Mouse (Mus musculus): Measurements from ENCODE around the gene Nr4a1.

DNA sequence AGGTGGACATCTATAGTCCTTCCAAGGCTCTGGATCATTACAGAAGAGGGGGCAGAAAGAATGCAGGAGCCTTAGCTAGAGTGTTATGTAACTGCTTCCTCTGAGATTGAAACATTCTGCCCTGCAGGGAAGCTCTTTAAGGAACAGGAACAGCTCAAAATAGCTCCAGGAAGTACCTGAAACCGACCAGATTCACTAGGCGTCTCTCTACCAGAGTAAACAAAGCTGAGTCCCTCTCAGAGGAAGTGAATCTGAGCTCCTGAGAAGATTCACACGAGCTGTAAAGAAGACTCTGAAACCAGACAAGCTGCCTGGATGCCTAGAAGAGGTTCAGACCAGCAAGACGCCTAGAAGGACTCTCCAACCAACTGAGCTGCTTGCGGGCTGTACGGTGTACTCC is 1.5 kb upstream of the Nr4a1 start:
- TF ChIP-seq POLR2A (IDR thresholded peaks at IDR 0.05; ENCODE audit: borderline replicate concordance, insufficient read depth, low read length) = no peak
- no peak for TF ChIP-seq CTCF (IDR thresholded peaks at IDR 0.05; ENCODE audit: borderline replicate concordance, insufficient read depth, low read depth, low read length)
